Mouse (Mus musculus) erythroblast, embryonic 14.5 days (primary cell): ENCODE results near the gene Ikbip.

Experiments used
- GATA1 ChIP-seq: IDR thresholded peaks from 2 replicates; pipeline ENCODE4 v1.6.1; 2012; ENCODE audit warnings: low read length, inconsistent platforms, mixed read lengths
- TAL1 ChIP-seq: IDR thresholded peaks from 3 replicates; pipeline ENCODE4 v1.6.1; 2012; ENCODE audit warnings: low read length, inconsistent platforms, mixed read lengths

DNA sequence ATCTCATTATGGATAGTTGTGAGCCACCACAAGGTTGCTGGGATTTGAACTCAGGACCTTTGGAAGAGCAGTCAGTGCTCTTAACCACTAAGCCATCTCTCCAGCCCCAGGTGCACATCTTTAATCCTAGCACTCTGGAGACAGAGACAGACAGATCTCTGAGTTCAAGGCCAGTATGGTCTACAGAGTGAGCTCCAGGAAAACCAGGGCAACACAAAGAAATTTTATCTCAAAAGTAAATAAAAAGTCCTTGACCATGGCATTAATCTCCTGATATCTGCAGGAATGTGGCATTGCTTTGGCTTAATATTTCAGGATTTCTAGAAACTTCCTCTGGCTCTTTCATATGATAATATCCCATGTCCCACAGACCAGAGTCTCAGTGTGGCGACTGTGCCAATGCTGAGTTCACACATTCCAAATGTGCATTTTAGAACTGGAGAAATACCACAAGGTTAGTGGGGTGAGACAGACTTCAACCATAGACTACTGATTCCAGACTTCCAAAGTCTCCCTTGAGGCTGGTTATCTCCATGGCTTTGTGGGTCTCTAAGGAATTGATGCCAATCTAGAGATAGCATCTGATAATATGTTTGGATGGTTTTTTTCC is 45.9 kb downstream of the Ikbip start:
- TF ChIP-seq GATA1 (no peak), TAL1 (no peak)
